Mouse (Mus musculus) B cell, adult (primary cell): ENCODE data around the gene Fam214a. TPM values are rescaled to one million over a fixed set of nuclear protein-coding genes. Genes with fewer than 3 reads are reported as not detected.

Experiments used
- total RNA-seq: library from RNA; stranded (reverse); gene quantifications from 4 replicates; pipeline ENCODE4 v1.2.4, GENCODE M21; 2023; ENCODE audit not compliant: inconsistent age

The Fam214a gene
- total RNA-seq: 83.4 to 98.0 TPM (median 89.6 TPM) in 4 replicates

GRCm38 (mm10) chr9:74952756-74953247, at the start of gene Fam214a:
Gene Fam214a, plus strand, starts transcription at chr9:74952884.

DNA sequence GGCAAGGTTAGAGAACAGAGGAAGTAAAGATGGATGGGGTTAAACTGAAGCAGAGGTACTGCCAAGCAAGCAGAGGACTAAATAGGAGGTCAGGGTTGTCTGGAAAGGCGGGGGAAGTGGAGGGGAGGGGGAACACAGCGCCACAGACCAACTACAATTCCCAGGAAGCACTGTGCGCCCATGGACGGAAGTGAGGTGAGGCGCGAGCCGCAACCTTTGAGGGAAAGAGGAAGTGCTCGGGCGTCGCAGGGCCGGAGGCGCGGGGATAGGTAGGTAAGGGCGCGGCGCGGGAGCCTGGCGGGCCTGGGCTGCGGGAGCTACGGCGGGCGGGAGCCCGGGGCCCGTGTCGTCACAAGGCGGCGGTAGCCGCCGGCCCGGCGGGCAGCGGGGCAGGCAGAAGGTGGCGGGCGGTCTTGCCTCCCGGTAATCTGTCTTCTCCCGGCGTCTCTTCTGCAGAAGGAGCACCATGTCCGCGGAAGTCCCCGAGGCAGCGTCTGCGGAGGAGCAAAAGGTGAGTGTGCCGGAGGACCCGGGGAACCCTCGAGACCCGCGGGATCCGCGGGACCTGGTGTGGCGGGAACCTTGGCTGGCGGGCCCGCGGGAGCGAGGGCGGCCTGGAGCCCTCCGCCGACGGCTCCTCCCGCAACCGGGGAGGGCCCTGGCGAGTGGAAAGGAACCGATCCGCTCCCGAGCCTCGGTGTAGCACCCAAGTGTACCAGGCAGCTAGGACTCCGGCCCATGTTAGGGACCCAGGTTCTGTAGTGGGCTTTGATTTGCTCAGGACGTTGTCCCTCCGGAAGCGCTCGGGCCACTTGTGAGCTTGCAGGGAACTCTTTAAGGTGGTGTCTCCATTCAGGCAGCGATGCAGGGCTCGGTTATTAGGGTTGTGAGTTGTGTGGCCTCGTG, 85.0 kb downstream of the Fam214a start, which contains the start of gene Arpp19:
Gene Arpp19, plus strand, starts transcription at position 164 of the 906 bp plus-strand sequence.

GRCm38 (mm10) chr9:75070457-75071028, 117.9 kb downstream of the Fam214a start, which contains the start of gene Myo5a:
Gene Myo5a, plus strand, starts transcription at chr9:75071015.

Other genes with a start within 250 kb of the Fam214a start
- gene Onecut1, start 91.0 kb upstream of the Fam214a start, total RNA-seq: not detected in 4 replicates
- 132 to 161 TPM (median 157 TPM) in 4 replicates for gene Arpp19, start 84.7 kb downstream of the Fam214a start, total RNA-seq
- 127 to 161 TPM (median 155 TPM) in 4 replicates for gene Myo5a, start 118.1 kb downstream of the Fam214a start, total RNA-seq